Mouse (Mus musculus) testis, adult 2 months (tissue): ENCODE results near the gene Fnbp4. TPM values are rescaled to one million over a fixed set of nuclear protein-coding genes. Genes with fewer than 3 reads are reported as not detected.
A peak's percentile ranks its signal among the peaks of the same experiment; 100 is the strongest.

Experiments
- H3K27ac ChIP-seq: fragments of 200-500 bp; 2 replicates; pipeline ENCODE4 v1.5.1; 2012; ENCODE audit warnings: low read depth, low read length; ENCODE audit not compliant: control insufficient read depth, insufficient read depth
- H3K27me3 ChIP-seq: fragments of 200-500 bp; 2 replicates; pipeline ENCODE4 v1.6.1; 2012; ENCODE audit warnings: mild to moderate bottlenecking, low read length, moderate library complexity; ENCODE audit not compliant: control insufficient read depth, insufficient read depth
- H3K36me3 ChIP-seq: fragments of 200-500 bp; 2 replicates; pipeline ENCODE4 v1.6.1; 2012; ENCODE audit warnings: mild to moderate bottlenecking, low read length; ENCODE audit not compliant: control insufficient read depth, insufficient read depth
- H3K4me1 ChIP-seq: fragments of 200-500 bp; 2 replicates; pipeline ENCODE4 v1.6.1; 2012; ENCODE audit warnings: low read length; ENCODE audit not compliant: control insufficient read depth, insufficient read depth
- H3K4me3 ChIP-seq: fragments of 200-500 bp; 2 replicates; pipeline ENCODE4 v1.5.1; 2012; ENCODE audit warnings: low read depth, mild to moderate bottlenecking, low read length, moderate library complexity, mixed read lengths; ENCODE audit not compliant: control insufficient read depth
- CTCF ChIP-seq: fragments of 200-500 bp; IDR thresholded peaks from 2 replicates; pipeline ENCODE4 v1.5.1; 2012; ENCODE audit warnings: low read depth, mild to moderate bottlenecking, inconsistent platforms, low read length, moderate library complexity; ENCODE audit not compliant: control insufficient read depth, insufficient read depth, insufficient replicate concordance
- POLR2A ChIP-seq: fragments of 200-500 bp; IDR thresholded peaks from 2 replicates; pipeline ENCODE4 v1.6.1; 2012; ENCODE audit warnings: low read depth, mild to moderate bottlenecking, inconsistent platforms, low read length, moderate library complexity; ENCODE audit not compliant: control insufficient read depth
- polyA plus RNA-seq: library from polyadenylated mRNA; depleted of rRNA; stranded (reverse); fragments of >200 nt; gene quantifications from 2 replicates; pipeline ENCODE4 v1.2.3, GENCODE M21; 2012

Fnbp4 gene
- polyA plus RNA-seq, 1 experiment, result 33.5 TPM

DNA sequence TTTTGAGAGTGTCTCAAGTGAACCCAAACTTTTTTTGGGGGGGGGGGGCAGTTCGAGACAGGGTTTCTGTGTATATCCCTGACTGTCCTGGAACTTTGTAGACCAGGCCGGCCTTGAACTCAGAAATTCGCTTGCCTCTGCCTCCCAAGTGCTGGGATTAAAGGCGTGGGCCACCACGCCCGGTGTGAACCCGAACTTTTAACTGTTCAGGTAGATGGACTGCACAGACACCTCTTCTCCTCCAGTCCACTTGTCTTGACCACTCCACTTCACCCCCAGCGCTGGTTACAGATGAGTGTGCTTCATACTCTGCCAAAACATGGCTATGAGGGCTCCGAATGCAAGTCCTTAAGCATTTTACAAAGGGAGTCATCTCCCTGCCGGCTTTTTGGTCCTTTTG is 2.0 kb downstream of the Fnbp4 start:
- peak overlapping the region; percentile 37; the same call in 1 of the 2 replicates for H3K4me3 ChIP-seq
- H3K27me3 ChIP-seq, result no peaks in the 10 kb centered on the region
- no peak overlapping the region for H3K27ac ChIP-seq
- TF ChIP-seq CTCF (no peak), POLR2A (no peak)
- H3K36me3 ChIP-seq, result no peaks in the 10 kb centered on the region; the same call in 1 of the 2 replicates
- H3K4me1 ChIP-seq, result peaks cover 6% of the 10 kb centered on the region

DNA sequence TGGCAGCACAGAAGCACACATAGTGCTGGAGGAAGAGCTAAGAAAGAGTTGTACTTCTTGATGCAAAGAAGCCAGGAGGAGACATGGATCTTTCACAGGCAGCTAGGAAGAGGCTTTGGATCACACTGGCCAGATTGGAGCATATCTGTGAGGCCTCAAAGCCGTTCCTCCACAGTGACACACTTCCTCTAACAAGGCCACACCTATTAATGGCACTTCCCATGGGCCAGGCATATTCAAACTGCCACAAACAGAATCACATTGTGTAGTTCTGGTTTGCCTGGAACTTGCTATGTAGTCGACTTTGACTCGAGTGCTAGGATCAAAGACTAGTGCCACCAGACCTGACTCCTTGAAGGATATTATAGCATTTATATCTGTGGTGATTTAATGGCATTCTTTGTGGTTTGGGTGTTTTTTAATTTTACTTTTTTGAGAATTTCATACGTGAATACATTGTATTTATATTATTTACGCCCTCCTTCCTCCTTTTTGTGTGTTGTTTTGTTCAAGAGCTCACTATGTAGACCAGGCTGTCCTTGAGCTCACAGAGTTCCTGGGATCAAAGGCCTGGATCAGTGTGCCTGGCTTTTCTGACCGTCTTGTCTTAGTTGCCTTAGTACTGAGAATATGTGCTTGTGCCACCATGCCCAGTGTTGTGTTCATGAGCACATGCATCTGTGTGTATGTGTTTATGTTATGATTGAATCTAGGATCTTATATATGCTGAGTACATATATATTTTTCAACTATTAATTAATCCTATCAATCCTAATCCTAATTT is 4.7 kb downstream of the Fnbp4 start:
- H3K4me1 ChIP-seq, result peaks cover 6% of the 10 kb centered on the region
- H3K4me3 ChIP-seq, result no peak overlapping the region
- H3K27me3 ChIP-seq, result no peaks in the 10 kb centered on the region
- no peak for TF ChIP-seq CTCF
- H3K27ac ChIP-seq, result no peak overlapping the region
- peaks cover 1% of the 10 kb centered on the region for H3K36me3 ChIP-seq

DNA sequence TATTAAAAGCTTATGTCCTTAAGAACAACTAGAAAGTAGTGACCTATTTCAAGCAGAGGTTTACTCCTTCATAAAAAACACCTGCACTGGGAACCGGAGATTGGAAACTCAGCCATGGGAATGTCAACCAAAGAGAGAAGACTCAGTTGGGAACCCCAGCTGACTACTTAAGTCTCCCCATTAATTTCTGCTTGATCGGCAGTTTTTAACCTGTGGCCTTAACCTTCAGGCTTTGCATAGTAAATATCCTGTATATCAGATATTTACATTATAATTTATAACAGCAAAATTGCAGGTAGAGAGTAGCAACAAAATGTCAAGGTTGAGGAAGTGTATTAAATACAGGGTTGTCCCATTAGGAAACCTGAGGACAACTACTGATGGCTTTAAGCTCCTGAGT is 8.4 kb downstream of the Fnbp4 start:
- Histone ChIP-seq H3K4me1 (no peaks in the 10 kb centered on the region), H3K27me3 (no peaks in the 10 kb centered on the region), H3K4me3 (no peak overlapping the region), H3K36me3 (peaks cover 1% of the 10 kb centered on the region), H3K27ac (no peak overlapping the region)
- TF ChIP-seq CTCF (no peak), POLR2A (no peak)

DNA sequence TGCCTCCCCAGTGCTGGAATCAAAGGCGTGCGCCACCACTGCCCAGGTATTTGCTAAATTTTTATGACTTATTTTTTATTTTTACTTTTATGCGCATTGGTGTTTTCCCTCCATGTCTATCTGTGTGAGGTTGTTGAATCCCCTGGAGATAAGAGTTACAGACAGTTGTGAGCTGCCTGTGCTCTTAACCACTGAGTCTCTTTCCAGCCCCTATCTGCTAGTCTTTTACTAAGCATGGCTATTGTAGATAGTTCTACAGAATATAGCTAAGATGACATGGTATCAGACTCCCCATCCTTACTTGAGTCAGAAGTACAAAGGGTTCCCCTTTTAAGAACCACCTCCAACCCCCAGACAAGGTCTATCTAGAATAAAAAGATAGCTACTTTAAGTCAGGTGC is 9.0 kb downstream of the Fnbp4 start:
- Histone ChIP-seq H3K27ac (no peak overlapping the region), H3K4me3 (no peak overlapping the region), H3K36me3 (peaks cover 1% of the 10 kb centered on the region), H3K27me3 (no peaks in the 10 kb centered on the region), H3K4me1 (no peaks in the 10 kb centered on the region)
- TF ChIP-seq CTCF (no peak), POLR2A (no peak)

DNA sequence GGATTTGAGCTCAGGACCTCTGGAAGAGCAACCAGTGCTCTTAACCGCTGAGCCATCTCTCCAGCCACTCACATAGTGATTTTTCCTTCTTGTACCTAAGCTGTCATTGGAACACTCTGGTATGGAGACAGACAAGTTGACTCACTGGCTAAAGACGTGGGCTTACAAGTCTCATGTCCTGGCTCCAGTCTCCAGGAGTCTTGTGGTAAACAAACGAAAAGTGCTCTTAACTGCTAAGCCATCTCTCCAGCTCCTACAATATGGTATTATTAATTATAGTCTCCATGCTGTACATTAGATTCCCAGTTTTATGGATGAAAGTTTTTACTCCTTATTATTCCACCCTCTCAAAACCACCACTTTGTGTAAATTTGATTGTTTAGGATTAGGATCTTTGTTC is 20.0 kb downstream of the Fnbp4 start:
- Histone ChIP-seq H3K4me1 (no peaks in the 10 kb centered on the region), H3K27ac (no peak overlapping the region), H3K27me3 (no peaks in the 10 kb centered on the region), H3K36me3 (peaks cover 2% of the 10 kb centered on the region; the same call in 1 of the 2 replicates), H3K4me3 (no peak overlapping the region)
- TF ChIP-seq POLR2A (no peak), CTCF (no peak)

DNA sequence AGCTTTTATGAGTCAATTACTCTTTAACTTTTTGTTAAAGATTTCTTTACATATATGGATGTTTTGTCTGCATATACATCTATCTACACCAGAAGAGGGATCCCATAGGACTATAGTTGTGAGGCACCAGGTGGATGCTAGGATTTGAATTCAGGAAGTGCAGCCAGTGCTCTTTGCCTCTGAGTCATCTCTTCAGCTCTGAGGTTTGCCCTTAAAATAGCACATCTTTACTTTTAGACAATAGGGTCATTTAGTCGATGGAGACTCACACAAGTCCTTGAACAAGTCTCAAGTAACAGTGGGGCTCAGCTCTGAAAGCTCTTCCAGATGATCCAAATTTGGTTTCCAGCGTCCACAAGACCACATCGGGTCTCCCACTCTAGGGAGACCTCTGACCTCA is 36.2 kb downstream of the Fnbp4 start:
- Histone ChIP-seq H3K27ac (no peak overlapping the region), H3K27me3 (no peaks in the 10 kb centered on the region), H3K4me1 (peaks cover 3% of the 10 kb centered on the region), H3K4me3 (peak overlapping the region; percentile 65), H3K36me3 (peaks cover 3% of the 10 kb centered on the region; the same call in 1 of the 2 replicates)
- TF ChIP-seq POLR2A (no peak), CTCF (no peak)

DNA sequence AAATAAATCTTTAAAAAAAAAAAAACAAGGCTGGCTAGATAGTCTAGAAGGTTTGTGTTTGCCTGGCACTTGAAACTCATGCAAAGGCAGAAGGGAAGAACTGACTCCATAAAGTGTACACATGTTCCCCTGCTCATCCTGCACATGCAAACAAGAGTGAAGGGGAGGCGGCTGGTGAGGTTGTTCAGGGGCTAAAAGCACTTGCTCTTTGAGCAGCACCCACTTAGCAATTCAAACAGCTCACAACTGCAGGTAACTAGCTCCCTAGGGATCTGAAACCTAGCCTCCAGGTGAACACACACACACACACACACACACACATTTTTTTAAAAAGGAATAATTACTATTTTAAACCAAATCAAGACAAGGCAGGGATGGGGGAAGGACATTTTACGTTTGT is 36.8 kb downstream of the Fnbp4 start:
- no peak for TF ChIP-seq CTCF
- no peak for TF ChIP-seq POLR2A

DNA sequence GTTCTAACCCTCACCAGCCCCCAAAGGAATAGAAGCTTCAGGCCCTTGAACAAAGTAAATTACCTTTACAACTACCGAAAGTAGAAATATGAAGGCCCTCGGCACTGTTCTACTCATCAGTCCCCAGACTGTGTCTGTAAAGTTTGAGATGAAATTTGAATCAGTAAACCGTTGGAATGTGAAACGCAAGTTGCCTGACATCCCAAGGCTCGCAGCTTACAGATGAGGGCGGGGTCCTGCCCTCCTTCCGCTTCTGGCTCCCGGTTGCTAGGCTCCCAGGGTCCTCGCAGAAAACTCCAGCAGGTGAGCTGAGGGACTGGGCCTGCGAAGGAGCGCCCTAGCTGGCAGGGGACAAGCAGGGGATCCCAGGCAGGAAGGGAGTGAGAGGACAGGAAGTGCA is 37.3 kb downstream of the Fnbp4 start, which contains the start of gene Agbl2:
Agbl2 (plus strand) TSS at position 270 of the 400 bp plus-strand sequence.
- TF ChIP-seq POLR2A (no peak; the same call in 1 of the 2 replicates), CTCF (no peak)
- H3K27ac ChIP-seq, result peak within 1 kb of the TSS; percentile 90
- peaks cover 3% of the 10 kb centered on the region for H3K4me1 ChIP-seq
- peaks cover 2% of the 10 kb centered on the region; the same call in 1 of the 2 replicates for H3K36me3 ChIP-seq
- H3K27me3 ChIP-seq, result no peaks in the 10 kb centered on the region
- peak within 1 kb of the TSS; percentile 91 for H3K4me3 ChIP-seq

More for the DNA sequence above, 36.8 kb downstream of the Fnbp4 start:
- peak overlapping the region; percentile 91 for H3K4me3 ChIP-seq
- peaks cover 3% of the 10 kb centered on the region for H3K4me1 ChIP-seq
- no peaks in the 10 kb centered on the region for H3K27me3 ChIP-seq
- H3K27ac ChIP-seq, result peak overlapping the region; percentile 68
- peaks cover 3% of the 10 kb centered on the region; the same call in 1 of the 2 replicates for H3K36me3 ChIP-seq
